Mouse (Mus musculus): ENCODE results near the gene Rbl1.

DNA sequence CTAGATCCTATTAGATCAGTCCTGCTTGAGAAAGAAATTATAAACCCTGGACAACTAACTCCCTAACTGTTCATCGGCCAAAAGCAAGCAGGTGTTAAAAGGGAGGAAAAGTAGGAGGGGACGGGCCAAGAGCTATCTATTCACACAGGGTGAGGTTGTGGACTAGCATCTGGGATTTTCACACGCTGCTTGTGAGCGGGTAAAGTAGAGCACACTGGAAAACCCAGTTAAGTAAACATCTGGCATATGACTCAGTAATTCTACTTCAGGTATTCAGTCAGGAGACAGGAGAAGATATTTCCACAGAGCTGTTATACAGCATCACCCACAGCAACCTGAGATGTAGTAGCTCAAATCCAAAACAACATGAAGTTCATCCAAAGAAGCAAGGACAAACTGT lies 85.8 kb downstream of the Rbl1 start:
- TF ChIP-seq CTCF (IDR thresholded peaks at IDR 0.05; ENCODE audit: borderline replicate concordance, control insufficient read depth, extremely low read depth, insufficient read depth, low read length, poor library complexity) (no peak), POLR2A (IDR thresholded peaks at IDR 0.05; ENCODE audit: control insufficient read depth, extremely low read depth, insufficient read depth, low read length, poor library complexity) (no peak)

Measured in thymus, adult 2 months (tissue).